Mouse (Mus musculus): ENCODE measurements around the gene Nubpl. TPM values are rescaled to one million over a fixed set of nuclear protein-coding genes. Genes with fewer than 3 reads are reported as not detected.
"Not testable (repeated sequence)": the region's sequence is repeated elsewhere in the genome, so short reads cannot be mapped to it uniquely, and the experiment has no call there.

Gene Nubpl
- polyA plus RNA-seq (2012; ENCODE audit: insufficient read depth, insufficient read length, missing spikeins), result 5.3 and 6.8 TPM in 2 replicates

GRCm38 (mm10) chr12:52097650-52098070 is at the start of gene Nubpl:
TSS of gene Nubpl (plus strand) at chr12:52097737.
- Histone ChIP-seq H3K4me3 (ENCODE audit: insufficient read depth, low read length) (peak within 1 kb of the TSS; percentile 73), H3K4me1 (ENCODE audit: control insufficient read depth, insufficient read depth, low read length) (peaks cover 7% of the 10 kb centered on the region; the same call in 1 of the 2 replicates), H3K27ac (ENCODE audit: insufficient read depth, low read depth, low read length) (no peak within 1 kb of the TSS)
- TF ChIP-seq POLR2A (IDR thresholded peaks at IDR 0.05; ENCODE audit: borderline replicate concordance, low read depth, low read length), result 0 out of 2 replicates have a peak, but pooled peaks have one; percentile 16
- TF ChIP-seq CTCF (IDR thresholded peaks at IDR 0.05; ENCODE audit: low read depth, low read length), result no peak

- Histone ChIP-seq H3K27ac (ENCODE audit: insufficient read depth, low read depth, low read length) (peak overlapping the region; percentile 67), H3K4me1 (ENCODE audit: control insufficient read depth, insufficient read depth, low read length) (peaks cover 25% of the 10 kb centered on the region), H3K4me3 (ENCODE audit: insufficient read depth, low read length) (no peak overlapping the region)
- no peak for TF ChIP-seq CTCF (IDR thresholded peaks at IDR 0.05; ENCODE audit: low read depth, low read length)
- no peak for TF ChIP-seq POLR2A (IDR thresholded peaks at IDR 0.05; ENCODE audit: borderline replicate concordance, low read depth, low read length)
Measured at GRCm38 (mm10) chr12:52049324-52049723, 48.2 kb upstream of the Nubpl start.

GRCm38 (mm10) chr12:52079296-52079695 is 18.2 kb upstream of the Nubpl start:
- not testable (repeated sequence) for H3K27ac ChIP-seq (ENCODE audit: insufficient read depth, low read depth, low read length); H3K4me3 ChIP-seq (ENCODE audit: insufficient read depth, low read length); H3K4me1 ChIP-seq (ENCODE audit: control insufficient read depth, insufficient read depth, low read length)

GRCm38 (mm10) chr12:52097049-52097649 is 388 bp upstream of the Nubpl start:
- Histone ChIP-seq H3K4me3 (ENCODE audit: insufficient read depth, low read length) (peak overlapping the region; percentile 73; the same call in 1 of the 2 replicates), H3K27ac (ENCODE audit: insufficient read depth, low read depth, low read length) (no peak overlapping the region), H3K4me1 (ENCODE audit: control insufficient read depth, insufficient read depth, low read length) (peaks cover 7% of the 10 kb centered on the region; the same call in 1 of the 2 replicates)
- TF ChIP-seq CTCF (IDR thresholded peaks at IDR 0.05; ENCODE audit: low read depth, low read length) (no peak), POLR2A (IDR thresholded peaks at IDR 0.05; ENCODE audit: borderline replicate concordance, low read depth, low read length) (no peak)

- Histone ChIP-seq H3K4me3 (ENCODE audit: insufficient read depth, low read length) (no peak overlapping the region), H3K27ac (ENCODE audit: insufficient read depth, low read depth, low read length) (no peak overlapping the region), H3K4me1 (ENCODE audit: control insufficient read depth, insufficient read depth, low read length) (peaks cover 18% of the 10 kb centered on the region)
- no peak for TF ChIP-seq POLR2A (IDR thresholded peaks at IDR 0.05; ENCODE audit: borderline replicate concordance, low read depth, low read length)
- TF ChIP-seq CTCF (IDR thresholded peaks at IDR 0.05; ENCODE audit: low read depth, low read length), result no peak
Measured at GRCm38 (mm10) chr12:52120276-52120675, 22.7 kb downstream of the Nubpl start.

- TF ChIP-seq POLR2A (IDR thresholded peaks at IDR 0.05; ENCODE audit: borderline replicate concordance, low read depth, low read length) (no peak), CTCF (IDR thresholded peaks at IDR 0.05; ENCODE audit: low read depth, low read length) (no peak)
Measured at GRCm38 (mm10) chr12:52126407-52126806, 28.9 kb downstream of the Nubpl start.

GRCm38 (mm10) chr12:52129072-52129471 is 31.5 kb downstream of the Nubpl start:
- no peak overlapping the region for H3K4me3 ChIP-seq (ENCODE audit: insufficient read depth, low read length)
- TF ChIP-seq CTCF (IDR thresholded peaks at IDR 0.05; ENCODE audit: low read depth, low read length) (no peak), POLR2A (IDR thresholded peaks at IDR 0.05; ENCODE audit: borderline replicate concordance, low read depth, low read length) (no peak)
- peaks cover 7% of the 10 kb centered on the region for H3K4me1 ChIP-seq (ENCODE audit: control insufficient read depth, insufficient read depth, low read length)
- H3K27ac ChIP-seq (ENCODE audit: insufficient read depth, low read depth, low read length), result no peak overlapping the region

More at GRCm38 (mm10) chr12:52126407-52126806, 28.9 kb downstream of the Nubpl start:
- H3K4me1 ChIP-seq (ENCODE audit: control insufficient read depth, insufficient read depth, low read length), result peaks cover 7% of the 10 kb centered on the region
- H3K4me3 ChIP-seq (ENCODE audit: insufficient read depth, low read length), result no peak overlapping the region
- 0 out of 2 replicates have a peak overlapping the region, but pooled peaks have one; percentile 2 for H3K27ac ChIP-seq (ENCODE audit: insufficient read depth, low read depth, low read length)

GRCm38 (mm10) chr12:52132256-52132655 is 34.7 kb downstream of the Nubpl start:
- TF ChIP-seq CTCF (IDR thresholded peaks at IDR 0.05; ENCODE audit: low read depth, low read length) (no peak), POLR2A (IDR thresholded peaks at IDR 0.05; ENCODE audit: borderline replicate concordance, low read depth, low read length) (no peak)

GRCm38 (mm10) chr12:52138296-52138695 is 40.8 kb downstream of the Nubpl start:
- TF ChIP-seq POLR2A (IDR thresholded peaks at IDR 0.05; ENCODE audit: borderline replicate concordance, low read depth, low read length), result no peak
- TF ChIP-seq CTCF (IDR thresholded peaks at IDR 0.05; ENCODE audit: low read depth, low read length), result no peak
- Histone ChIP-seq H3K4me3 (ENCODE audit: insufficient read depth, low read length) (no peak overlapping the region), H3K27ac (ENCODE audit: insufficient read depth, low read depth, low read length) (no peak overlapping the region), H3K4me1 (ENCODE audit: control insufficient read depth, insufficient read depth, low read length) (no peaks in the 10 kb centered on the region)

More at GRCm38 (mm10) chr12:52132256-52132655, 34.7 kb downstream of the Nubpl start:
- H3K4me3 ChIP-seq (ENCODE audit: insufficient read depth, low read length), result no peak overlapping the region
- no peak overlapping the region for H3K27ac ChIP-seq (ENCODE audit: insufficient read depth, low read depth, low read length)
- H3K4me1 ChIP-seq (ENCODE audit: control insufficient read depth, insufficient read depth, low read length), result no peaks in the 10 kb centered on the region; the same call in 1 of the 2 replicates

- Histone ChIP-seq H3K27ac (ENCODE audit: insufficient read depth, low read depth, low read length) (no peak overlapping the region), H3K4me1 (ENCODE audit: control insufficient read depth, insufficient read depth, low read length) (no peaks in the 10 kb centered on the region), H3K4me3 (ENCODE audit: insufficient read depth, low read length) (no peak overlapping the region)
- TF ChIP-seq POLR2A (IDR thresholded peaks at IDR 0.05; ENCODE audit: borderline replicate concordance, low read depth, low read length) (no peak), CTCF (IDR thresholded peaks at IDR 0.05; ENCODE audit: low read depth, low read length) (no peak)
Measured at GRCm38 (mm10) chr12:52146639-52147038, 49.1 kb downstream of the Nubpl start.

All from bone marrow macrophage, adult 2 months (primary cell).